Mouse (Mus musculus) thymus, postnatal 25 days (tissue): ENCODE data around the gene Fam122a.

Experiments
- DNase-seq: peaks from one replicate; pipeline ENCODE4 v3.0.0; 2022

Fam122a gene

GRCm38 (mm10) chr19:24486433-24487296 is 9.5 kb upstream of the Fam122a start:
- DNase-seq: no peak

DNA sequence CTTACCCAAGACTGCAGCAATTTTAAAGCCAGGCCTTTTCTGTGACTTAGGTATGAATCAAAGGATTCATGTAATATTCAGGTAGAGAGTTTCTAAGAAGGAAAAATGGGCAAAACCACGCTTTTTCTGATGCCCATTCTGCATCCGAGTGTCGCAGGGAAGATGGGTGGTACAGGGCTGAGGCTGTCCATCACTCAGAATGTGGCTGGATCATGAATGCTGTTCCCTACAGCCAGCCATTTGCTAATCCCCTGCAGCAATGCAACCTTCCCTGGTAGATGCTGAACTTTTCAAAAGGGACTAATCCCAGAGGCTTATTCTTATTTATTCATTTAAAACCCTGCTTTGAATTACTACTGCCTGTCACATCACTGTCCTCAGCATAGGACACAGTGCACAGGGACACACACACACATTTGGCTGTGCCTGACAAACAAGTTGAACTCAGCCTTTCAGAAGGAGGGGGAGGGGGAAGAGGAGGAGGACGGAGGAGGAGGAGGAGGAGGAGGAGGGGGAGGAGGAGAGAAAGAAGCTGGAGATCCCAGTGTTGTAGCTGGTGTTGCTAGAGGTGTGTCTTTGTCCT is 7.5 kb upstream of the Fam122a start:
- DNase-seq: no peak

- DNase-seq: no peak
Observed at GRCm38 (mm10) chr19:24480916-24481315, 3.8 kb upstream of the Fam122a start.

DNA sequence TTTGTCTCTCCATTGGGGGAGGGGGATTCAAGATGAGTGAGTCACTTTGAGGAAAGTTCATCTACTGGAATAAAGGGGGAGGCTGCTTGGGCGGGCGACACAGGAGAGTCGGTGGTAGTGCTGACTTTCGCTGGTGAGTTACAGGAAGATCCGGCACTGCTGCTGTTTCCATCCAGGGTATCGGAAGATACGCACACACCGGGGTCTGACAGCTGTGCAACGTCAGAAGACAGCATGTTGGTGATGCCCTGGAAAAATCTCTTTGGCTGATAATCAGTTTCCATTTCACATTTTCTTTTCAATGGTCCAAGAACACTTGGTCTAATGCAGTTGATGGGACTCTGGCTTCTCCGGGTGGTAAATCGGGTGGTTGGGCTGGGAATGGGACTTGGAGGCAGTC is 695 bp downstream of the Fam122a start:
- peak; percentile 48 for DNase-seq

- DNase-seq: no peak
Observed at GRCm38 (mm10) chr19:24475281-24475680, 1.9 kb downstream of the Fam122a start.

DNA sequence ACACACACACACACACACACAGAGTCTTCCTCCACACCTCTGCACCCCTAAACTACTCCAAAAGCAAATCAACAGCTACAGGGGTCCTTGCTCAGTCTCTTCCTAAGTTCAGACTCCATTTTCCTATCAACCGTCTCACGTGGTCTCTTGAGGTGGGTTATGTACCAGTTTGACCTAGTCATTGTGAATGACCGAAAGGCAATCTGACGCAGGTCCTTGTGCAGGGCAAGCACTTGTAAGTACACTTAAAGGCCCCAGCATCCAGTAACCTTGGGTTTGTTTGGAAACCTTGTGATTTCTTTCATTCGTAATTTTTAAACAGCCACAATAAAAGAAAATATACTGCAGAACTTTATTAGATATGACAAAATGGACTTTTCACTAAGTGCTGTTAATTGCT is 4.6 kb downstream of the Fam122a start:
- no peak for DNase-seq

- no peak for DNase-seq
Observed at GRCm38 (mm10) chr19:24471538-24471937, 5.6 kb downstream of the Fam122a start.

DNA sequence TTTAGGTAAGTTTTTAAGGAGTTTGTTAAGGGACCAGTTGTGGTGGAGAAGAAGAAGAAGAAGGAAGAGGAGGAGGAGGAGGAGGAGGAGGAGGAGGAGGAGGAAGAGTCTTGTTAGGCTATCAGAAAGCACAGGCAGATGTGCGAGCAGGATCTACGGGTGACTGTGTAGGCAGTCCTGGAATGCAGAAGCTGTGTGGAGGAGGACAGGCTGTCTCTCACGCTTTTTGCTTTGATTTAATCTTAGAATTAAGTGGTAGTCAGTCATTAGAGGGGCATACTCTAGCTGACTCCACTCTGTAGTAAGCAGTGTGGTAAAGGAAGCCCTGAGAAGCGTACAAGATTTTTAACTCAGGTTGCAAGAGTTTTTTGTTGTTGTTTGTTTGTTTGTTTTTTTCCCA is 7.9 kb downstream of the Fam122a start:
- no peak for DNase-seq

DNA sequence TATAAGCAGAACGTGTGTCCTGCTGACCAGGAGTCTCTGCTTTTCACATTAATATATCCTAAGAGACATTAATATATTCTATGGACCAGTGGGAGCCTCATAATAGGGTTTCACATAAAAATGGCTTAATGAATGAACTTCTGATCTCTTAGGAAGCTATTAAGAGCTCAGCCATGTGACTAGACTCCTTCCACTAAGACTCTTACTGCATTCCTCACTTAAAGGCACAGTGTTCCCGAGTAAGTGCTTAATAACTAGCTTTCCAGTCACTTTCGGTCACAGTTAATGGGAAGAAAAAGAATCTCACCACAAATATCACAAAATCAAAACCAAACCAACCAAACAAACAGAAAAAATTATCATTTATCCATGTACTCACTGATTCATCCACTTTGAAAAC is 8.5 kb downstream of the Fam122a start:
- no peak for DNase-seq

DNA sequence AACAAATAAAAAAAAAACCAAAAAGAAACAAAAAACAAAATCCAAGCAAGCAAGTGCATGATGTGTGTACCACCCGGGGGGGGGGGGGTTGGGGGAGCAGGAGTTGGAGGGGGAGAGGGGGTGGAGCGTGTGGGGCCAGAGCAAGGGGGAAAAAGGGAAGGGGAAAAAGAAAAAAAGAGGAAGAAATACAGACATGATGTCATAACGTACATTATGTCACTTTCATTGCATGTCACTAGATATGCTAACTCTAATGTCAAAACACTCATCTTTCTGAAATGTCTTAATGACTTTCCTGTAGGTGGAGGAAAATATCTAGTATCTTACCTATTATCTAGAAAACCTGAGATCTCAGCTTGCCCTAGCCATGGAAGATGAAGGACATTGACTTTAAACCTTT is 14.1 kb downstream of the Fam122a start:
- DNase-seq: no peak

GRCm38 (mm10) chr19:24456591-24457231 is 20.4 kb downstream of the Fam122a start:
- no peak for DNase-seq

- DNase-seq: no peak
Observed at GRCm38 (mm10) chr19:24455249-24455960, 21.8 kb downstream of the Fam122a start.

- no peak for DNase-seq
Observed at GRCm38 (mm10) chr19:24454451-24454850, 22.7 kb downstream of the Fam122a start.

GRCm38 (mm10) chr19:24453379-24453778 is 23.8 kb downstream of the Fam122a start:
- DNase-seq: no peak

DNA sequence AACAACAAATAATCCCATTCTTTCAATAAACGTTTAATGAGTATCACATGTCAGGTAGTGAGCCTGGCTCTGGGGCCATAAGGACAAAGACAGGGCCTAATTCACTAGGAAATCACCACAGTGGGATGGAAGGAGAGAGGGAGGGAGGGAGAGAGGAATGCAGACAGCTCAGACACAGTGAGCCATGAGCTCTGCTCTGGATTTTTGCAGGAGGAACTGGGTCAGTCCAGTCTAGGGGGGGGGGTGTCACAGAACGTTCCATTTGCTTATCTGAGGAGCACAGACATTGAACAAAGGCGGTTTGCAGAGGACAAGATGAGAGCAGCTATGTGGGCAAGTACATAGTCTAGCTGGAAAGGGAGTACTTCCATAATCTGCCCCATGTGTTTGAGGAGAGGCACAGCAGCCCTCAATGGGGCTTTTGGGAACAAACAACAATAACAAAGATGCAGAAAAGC is 24.7 kb downstream of the Fam122a start:
- DNase-seq: no peak

DNA sequence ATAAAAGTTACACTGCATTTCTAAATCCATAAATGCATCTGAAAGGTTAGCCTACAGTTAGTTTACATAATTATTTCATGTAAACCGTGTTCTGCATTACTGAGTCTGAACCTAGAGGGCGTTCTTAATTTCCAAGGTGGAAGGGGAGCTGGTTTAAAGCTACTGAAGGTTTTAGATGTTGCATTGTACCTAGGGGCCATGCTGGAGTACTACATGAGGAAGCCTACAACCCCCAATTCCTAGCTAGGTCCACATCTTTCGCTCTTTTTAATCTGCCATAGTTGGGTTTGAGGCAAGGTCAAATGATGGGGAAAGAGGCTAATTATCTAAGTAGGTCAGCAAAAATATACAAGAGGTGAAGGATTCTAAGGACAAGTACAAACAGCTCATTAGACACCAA is 25.5 kb downstream of the Fam122a start:
- no peak for DNase-seq

DNA sequence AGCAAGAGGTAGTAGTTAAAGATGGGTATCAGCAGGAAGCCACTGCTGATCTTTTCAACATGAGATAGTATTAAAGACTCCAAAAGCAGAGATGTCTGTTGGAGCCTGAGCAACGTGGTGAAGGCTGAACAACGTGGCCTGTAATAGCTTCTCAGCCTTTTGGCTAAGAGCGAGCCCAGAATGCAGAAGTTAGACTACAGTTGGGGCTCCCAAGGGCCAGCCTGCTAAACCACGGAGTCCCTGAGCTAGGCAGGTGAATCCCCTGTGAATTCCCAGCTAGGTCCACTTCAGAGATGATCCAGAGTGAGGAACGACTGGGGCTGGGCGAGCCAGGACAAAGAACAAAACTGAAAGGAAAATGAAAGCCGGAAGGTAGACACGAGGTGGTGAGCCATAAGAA is 26.4 kb downstream of the Fam122a start:
- DNase-seq: no peak

DNA sequence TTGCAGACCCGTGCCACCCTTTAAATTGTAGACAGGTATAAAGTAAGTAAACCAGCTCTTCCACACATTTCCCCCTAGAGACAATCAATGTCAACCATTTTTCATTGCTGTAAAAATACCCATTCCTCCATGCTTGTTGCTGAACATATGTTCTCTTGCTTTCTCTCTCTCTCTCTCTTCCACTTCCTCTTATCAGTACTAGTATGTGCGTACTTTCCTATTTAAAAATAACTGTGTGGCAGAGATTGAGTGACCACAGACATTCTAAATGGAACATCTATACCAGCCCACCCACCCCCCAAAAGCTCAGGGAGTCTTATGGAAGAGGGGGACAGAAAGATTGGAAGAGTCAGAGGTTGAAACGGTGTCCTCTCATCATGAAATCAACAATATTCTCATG is 32.8 kb downstream of the Fam122a start:
- DNase-seq: no peak

DNA sequence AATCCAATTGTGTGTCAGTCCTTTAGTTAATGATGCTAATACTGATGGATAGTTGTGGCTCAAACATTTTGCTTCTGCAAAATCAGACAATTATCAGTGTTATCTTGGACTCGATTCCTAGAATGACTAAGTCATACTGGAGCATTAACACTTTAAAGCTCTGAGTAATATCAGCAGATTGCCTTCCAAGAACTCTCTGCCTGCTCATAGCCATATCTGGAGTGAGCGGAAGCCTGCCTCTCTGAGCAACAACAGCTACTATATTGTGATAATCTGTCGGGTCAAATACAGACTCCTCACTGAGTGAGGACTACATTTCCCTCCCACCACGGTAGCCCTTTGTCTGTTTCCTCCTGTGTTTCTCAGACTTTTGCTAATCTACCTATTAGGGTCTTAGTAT is 37.4 kb downstream of the Fam122a start:
- no peak for DNase-seq

DNA sequence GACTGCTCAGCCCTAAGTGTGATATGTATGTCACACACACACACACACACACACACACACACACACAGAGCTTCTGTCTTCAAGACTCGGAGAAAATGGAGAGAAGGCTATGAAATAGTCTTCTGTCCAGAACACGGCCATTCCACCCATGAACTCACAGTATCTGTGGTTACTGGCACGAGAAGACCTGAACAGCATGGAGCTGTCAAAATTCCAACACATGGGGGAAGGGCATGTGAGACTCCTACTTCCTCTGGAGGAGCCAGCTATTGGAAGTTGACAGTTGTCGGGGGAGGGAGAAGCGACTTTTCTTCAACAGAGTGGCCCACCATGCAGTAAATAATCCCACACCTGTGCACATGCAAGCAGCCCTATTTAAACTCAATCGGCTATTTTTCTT is 42.9 kb downstream of the Fam122a start:
- no peak for DNase-seq

GRCm38 (mm10) chr19:24432447-24432846 is 44.7 kb downstream of the Fam122a start:
- no peak for DNase-seq

- DNase-seq: no peak
Observed at GRCm38 (mm10) chr19:24431381-24431780, 45.8 kb downstream of the Fam122a start.

DNA sequence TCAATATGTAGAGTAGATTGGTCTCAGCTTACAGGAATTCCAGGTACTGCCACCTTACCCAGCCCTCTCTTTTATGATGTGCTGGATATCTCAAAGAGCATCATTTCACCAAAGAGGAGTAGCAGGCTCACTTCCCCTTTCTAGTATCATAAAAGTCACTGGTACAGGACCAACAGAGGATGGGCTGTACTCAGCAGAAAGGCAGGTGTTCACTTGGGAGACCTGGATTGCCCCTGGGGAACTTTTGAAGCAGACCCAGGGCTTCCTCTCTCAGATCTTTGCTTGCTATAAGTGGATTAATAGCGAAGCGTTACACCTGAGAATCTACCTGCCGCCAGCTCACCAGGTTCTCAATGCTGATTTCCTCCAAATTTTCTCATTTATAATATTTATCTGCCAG is 49.1 kb downstream of the Fam122a start:
- DNase-seq: no peak
